Mouse (Mus musculus) embryonic facial prominence, embryonic 13.5 days (tissue): ENCODE results near the gene Casp12. TPM values are rescaled to one million over a fixed set of nuclear protein-coding genes. Genes with fewer than 3 reads are reported as not detected.
"Not testable (repeated sequence)": the region's sequence is repeated elsewhere in the genome, so short reads cannot be mapped to it uniquely, and the experiment has no call there.

Experiments used
- ATAC-seq: fragments of 200-750 bp; cut with Nextera tagmentation; 2 replicates; pipeline ENCODE4 v1.8.0; 2017; ENCODE audit warnings: low read depth; ENCODE audit not compliant: insufficient number of reproducible peaks, insufficient read depth, low FRiP score, low TSS enrichment
- H3K27ac ChIP-seq: fragments of 300-500 bp; sonication (generic); 2 replicates; pipeline ENCODE4 v1.5.1; 2015; ENCODE audit warnings: moderate library complexity, mild to moderate bottlenecking, inconsistent platforms
- H3K27me3 ChIP-seq: fragments of 300-500 bp; sonication (generic); 2 replicates; pipeline ENCODE4 v1.6.1; 2015; ENCODE audit warnings: mild to moderate bottlenecking, inconsistent platforms
- H3K36me3 ChIP-seq: fragments of 300-500 bp; sonication (generic); 2 replicates; pipeline ENCODE4 v1.6.1; 2015; ENCODE audit warnings: mild to moderate bottlenecking, inconsistent platforms
- H3K4me1 ChIP-seq: fragments of 300-500 bp; sonication (generic); 2 replicates; pipeline ENCODE4 v1.6.1; 2015; ENCODE audit warnings: inconsistent platforms
- H3K4me2 ChIP-seq: fragments of 300-500 bp; sonication (generic); 2 replicates; pipeline ENCODE4 v1.6.1; 2015; ENCODE audit warnings: moderate library complexity, mild to moderate bottlenecking, inconsistent platforms
- H3K4me3 ChIP-seq: fragments of 300-500 bp; sonication (generic); 2 replicates; pipeline ENCODE4 v1.5.1; 2015; ENCODE audit warnings: mild to moderate bottlenecking, inconsistent platforms
- H3K9ac ChIP-seq: fragments of 300-500 bp; sonication (generic); 2 replicates; pipeline ENCODE4 v1.6.1; 2015; ENCODE audit warnings: mild to moderate bottlenecking, inconsistent platforms
- H3K9me3 ChIP-seq: fragments of 300-500 bp; sonication (generic); 2 replicates; pipeline ENCODE4 v1.6.1; 2016; ENCODE audit warnings: inconsistent platforms
- WGBS: fragments of 180-500 bp; shearing (Covaris S2); methylation state at CpG from one replicate; pipeline ENCODE4 v1.1.7; 2015; ENCODE audit warnings: mixed read lengths; 5-methylcytosine and 5-hydroxymethylcytosine counted together
- polyA plus RNA-seq: library from polyadenylated mRNA; unstranded; fragments of >200 nt; fragmentation: Nextera tagmentation; extraction: Ambion mirVana; gene quantifications from 2 replicates; pipeline ENCODE4 v1.2.1, GENCODE M21; 2015

Gene Casp12
- polyA plus RNA-seq, 1 experiment from 2014 or later = 0.32 TPM

GRCm38 (mm10) chr9:5344090-5344489 is 1.1 kb upstream of the Casp12 start:
- no peaks in the 10 kb centered on the region for H3K4me1 ChIP-seq
- no peak overlapping the region for H3K4me2 ChIP-seq
- H3K27me3 ChIP-seq = no peaks in the 10 kb centered on the region
- no peaks in the 10 kb centered on the region for H3K36me3 ChIP-seq
- no peak for ATAC-seq
- no peak overlapping the region for H3K9ac ChIP-seq
- no peaks in the 10 kb centered on the region for H3K9me3 ChIP-seq
- WGBS = 90% methylated on average over 4 of the region's 4 CpGs
- H3K27ac ChIP-seq = no peak overlapping the region
- H3K4me3 ChIP-seq = no peak overlapping the region

GRCm38 (mm10) chr9:5347381-5347780 is 2.2 kb downstream of the Casp12 start:
- H3K9ac ChIP-seq = no peak overlapping the region
- no peaks in the 10 kb centered on the region for H3K36me3 ChIP-seq
- no peak overlapping the region for H3K4me3 ChIP-seq
- no peak for ATAC-seq
- no peaks in the 10 kb centered on the region for H3K9me3 ChIP-seq
- no peak overlapping the region for H3K27ac ChIP-seq
- H3K27me3 ChIP-seq = no peaks in the 10 kb centered on the region
- H3K4me2 ChIP-seq = no peak overlapping the region
- H3K4me1 ChIP-seq = no peaks in the 10 kb centered on the region
- 78% methylated on average over 4 of the region's 4 CpGs for WGBS

- no peak overlapping the region for H3K4me2 ChIP-seq
- H3K27me3 ChIP-seq = no peaks in the 10 kb centered on the region
- H3K9ac ChIP-seq = no peak overlapping the region
- WGBS = 87% methylated on average over 2 of the region's 2 CpGs
- no peak overlapping the region for H3K4me3 ChIP-seq
- no peaks in the 10 kb centered on the region for H3K36me3 ChIP-seq
- no peak overlapping the region for H3K27ac ChIP-seq
- no peak for ATAC-seq
- H3K9me3 ChIP-seq = no peaks in the 10 kb centered on the region
- H3K4me1 ChIP-seq = no peaks in the 10 kb centered on the region
Measured at GRCm38 (mm10) chr9:5353673-5354072, 8.4 kb downstream of the Casp12 start.

- Histone ChIP-seq H3K4me2 (no peak overlapping the region), H3K27ac (no peak overlapping the region), H3K27me3 (no peaks in the 10 kb centered on the region), H3K36me3 (no peaks in the 10 kb centered on the region), H3K4me3 (no peak overlapping the region), H3K4me1 (no peaks in the 10 kb centered on the region), H3K9ac (no peak overlapping the region), H3K9me3 (no peaks in the 10 kb centered on the region)
- no peak for ATAC-seq
Measured at GRCm38 (mm10) chr9:5356801-5357200, 11.6 kb downstream of the Casp12 start.

GRCm38 (mm10) chr9:5393561-5393960 is 48.3 kb downstream of the Casp12 start:
- no peak for ATAC-seq
- Histone ChIP-seq H3K4me1 (no peaks in the 10 kb centered on the region), H3K27me3 (no peaks in the 10 kb centered on the region)

GRCm38 (mm10) chr9:5395861-5396260 is 50.6 kb downstream of the Casp12 start:
- H3K27me3 ChIP-seq, H3K27ac ChIP-seq, H3K36me3 ChIP-seq, H3K4me1 ChIP-seq, H3K4me3 ChIP-seq, H3K9ac ChIP-seq, H3K4me2 ChIP-seq, H3K9me3 ChIP-seq, ATAC-seq: not testable (repeated sequence)
- WGBS = 75% methylated on average over 5 of the region's 5 CpGs

More at GRCm38 (mm10) chr9:5393561-5393960, 48.3 kb downstream of the Casp12 start:
- H3K36me3 ChIP-seq = no peaks in the 10 kb centered on the region
- no peak overlapping the region for H3K9ac ChIP-seq
- no peak overlapping the region for H3K4me2 ChIP-seq
- no peak overlapping the region for H3K4me3 ChIP-seq
- no peaks in the 10 kb centered on the region for H3K9me3 ChIP-seq
- H3K27ac ChIP-seq = no peak overlapping the region

- 94% methylated on average over 1 of the region's 1 CpGs for WGBS
- Histone ChIP-seq H3K36me3 (no peaks in the 10 kb centered on the region), H3K9ac (no peak overlapping the region), H3K9me3 (no peaks in the 10 kb centered on the region), H3K4me1 (no peaks in the 10 kb centered on the region), H3K27ac (no peak overlapping the region), H3K4me3 (no peak overlapping the region), H3K4me2 (no peak overlapping the region), H3K27me3 (no peaks in the 10 kb centered on the region)
- no peak for ATAC-seq
Measured at GRCm38 (mm10) chr9:5410988-5411568, 65.8 kb downstream of the Casp12 start.

- no peaks in the 10 kb centered on the region for H3K27me3 ChIP-seq
- no peaks in the 10 kb centered on the region for H3K36me3 ChIP-seq
- H3K4me3 ChIP-seq = no peak overlapping the region
- H3K4me2 ChIP-seq = no peak overlapping the region
- H3K4me1 ChIP-seq = no peaks in the 10 kb centered on the region
- H3K9me3 ChIP-seq = no peaks in the 10 kb centered on the region
- 36% methylated on average over 4 of the region's 4 CpGs for WGBS
- H3K27ac ChIP-seq = no peak overlapping the region
- no peak for ATAC-seq
- no peak overlapping the region for H3K9ac ChIP-seq
Measured at GRCm38 (mm10) chr9:5412446-5413111, 67.3 kb downstream of the Casp12 start.

GRCm38 (mm10) chr9:5417871-5418270 is 72.6 kb downstream of the Casp12 start:
- H3K4me1 ChIP-seq = no peaks in the 10 kb centered on the region
- H3K9ac ChIP-seq = no peak overlapping the region
- H3K27me3 ChIP-seq = no peaks in the 10 kb centered on the region
- no peak overlapping the region for H3K4me2 ChIP-seq
- H3K4me3 ChIP-seq = no peak overlapping the region
- H3K27ac ChIP-seq = no peak overlapping the region
- 67% methylated on average over 2 of the region's 2 CpGs for WGBS
- H3K9me3 ChIP-seq = no peaks in the 10 kb centered on the region
- H3K36me3 ChIP-seq = no peaks in the 10 kb centered on the region
- no peak for ATAC-seq

Other genes starting within 250 kb of the Casp12 start
- gene Casp1, start 46.9 kb upstream of the Casp12 start, polyA plus RNA-seq = 0.90 and 1.5 TPM in 2 replicates
- 0.17 and 0.66 TPM in 2 replicates for gene Casp4, start 36.6 kb upstream of the Casp12 start, polyA plus RNA-seq